Mouse (Mus musculus) heart, adult 2 months (tissue): ENCODE results near the gene Manbal.

Experiments
- CTCF ChIP-seq: fragments of 200-600 bp; IDR thresholded peaks from 2 replicates; pipeline ENCODE4 v1.8.1; 2022; ENCODE audit warnings: antibody characterized with exemption, mild to moderate bottlenecking, moderate library complexity
- POLR2A ChIP-seq: fragments of 200-500 bp; IDR thresholded peaks from 2 replicates; pipeline ENCODE4 v1.6.1; 2011; ENCODE audit warnings: mild to moderate bottlenecking, low read depth, low read length, control low read depth; ENCODE audit not compliant: insufficient read depth

DNA sequence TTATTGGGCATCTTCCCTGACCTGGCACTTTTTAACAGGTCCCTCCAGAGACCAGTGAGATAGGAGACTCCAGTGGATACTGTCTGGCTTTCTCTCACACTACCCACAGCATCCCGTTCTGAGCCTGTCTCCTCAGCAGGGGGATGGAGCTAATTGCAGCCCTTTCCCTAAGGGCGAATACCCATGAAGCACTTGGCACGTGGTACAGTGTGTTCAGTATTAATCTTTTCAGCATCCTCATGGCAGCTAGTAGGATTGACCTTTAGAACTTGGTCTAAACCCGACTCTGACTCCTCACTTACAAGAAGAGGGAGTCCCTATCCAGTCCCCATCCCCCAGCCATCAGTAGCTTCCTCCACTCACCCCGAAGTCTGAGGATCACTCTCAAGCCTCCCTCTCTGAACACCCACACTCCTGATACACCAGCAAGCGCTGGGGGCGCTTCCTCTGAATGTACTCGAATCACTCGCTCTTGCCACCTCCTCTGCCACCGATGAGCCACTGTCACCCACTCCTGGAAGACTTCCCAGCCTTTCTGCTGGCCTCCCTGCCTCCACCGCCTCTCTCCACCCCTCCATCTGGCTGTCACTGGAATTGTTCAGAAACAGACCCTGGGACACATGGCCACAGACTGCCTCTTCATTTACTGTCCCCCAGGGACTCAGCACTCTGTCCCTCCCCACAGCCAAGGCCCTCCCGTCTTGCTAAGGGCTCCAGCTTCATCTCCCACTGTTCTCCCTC lies 42.6 kb downstream of the Manbal start:
- no peak for TF ChIP-seq CTCF
- TF ChIP-seq POLR2A: no peak
